Mouse (Mus musculus) 416B (cell line): ENCODE data around the gene Pld6.
"Not testable (repeated sequence)": the region's sequence is repeated elsewhere in the genome, so short reads cannot be mapped to it uniquely, and the experiment has no call there.

Source experiments
- DNase-seq: peaks from one replicate; pipeline ENCODE4 v3.0.0; 2011; ENCODE audit warnings: low read depth

Gene Pld6

GRCm38 (mm10) chr11:59745851-59746250, 41.6 kb downstream of the Pld6 start:
- peak; percentile 23 for DNase-seq

- DNase-seq = no peak
Measured at GRCm38 (mm10) chr11:59744374-59744773, 43.1 kb downstream of the Pld6 start.

- no peak for DNase-seq
Measured at GRCm38 (mm10) chr11:59743712-59744111, 43.7 kb downstream of the Pld6 start.

- DNase-seq = no peak
Measured at GRCm38 (mm10) chr11:59743307-59743706, 44.1 kb downstream of the Pld6 start.

- DNase-seq = no peak
Measured at GRCm38 (mm10) chr11:59741915-59742314, 45.5 kb downstream of the Pld6 start.

- DNase-seq = peak; percentile 37
Measured at GRCm38 (mm10) chr11:59739996-59740395, 47.4 kb downstream of the Pld6 start.

- no peak for DNase-seq
Measured at GRCm38 (mm10) chr11:59737250-59737649, 50.2 kb downstream of the Pld6 start.

GRCm38 (mm10) chr11:59735938-59736337, 51.5 kb downstream of the Pld6 start:
- DNase-seq = not testable (repeated sequence)

- DNase-seq = no peak
Measured at GRCm38 (mm10) chr11:59734335-59734734, 53.1 kb downstream of the Pld6 start.
